Mouse (Mus musculus): ENCODE measurements around the gene Epb41l1.

DNA sequence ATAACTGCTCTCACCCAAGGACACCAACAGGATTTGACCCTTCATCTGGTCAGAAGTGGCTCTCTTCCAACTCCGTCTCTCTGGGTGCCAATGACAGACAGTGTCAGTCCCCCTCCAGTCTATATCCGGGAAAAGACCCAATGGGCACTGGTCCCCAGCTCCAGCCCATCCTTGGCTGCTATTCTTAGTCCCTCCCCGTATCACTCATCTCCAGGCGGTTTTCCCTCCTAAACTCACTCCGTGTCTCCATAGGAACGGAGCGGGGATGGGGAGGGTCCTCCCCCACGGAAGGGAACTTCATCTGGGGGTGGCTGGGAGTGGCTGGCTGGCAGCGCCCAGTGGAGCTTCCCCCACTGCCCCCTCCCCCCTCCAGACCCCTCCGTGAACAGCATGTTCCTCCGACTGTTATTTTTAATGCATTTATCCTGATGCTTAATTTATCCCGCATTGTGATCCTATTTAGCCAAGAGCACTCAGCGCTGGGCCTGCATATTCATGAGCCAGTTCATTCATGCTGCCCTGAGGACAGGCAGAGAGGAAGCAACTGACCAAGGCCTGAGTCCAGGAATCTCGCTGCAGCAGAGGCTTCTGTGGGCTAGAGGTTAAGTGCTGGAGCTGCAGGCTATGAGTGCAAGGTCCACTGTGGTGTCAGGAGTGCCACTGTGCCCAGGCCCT lies 164.2 kb downstream of the Epb41l1 start:
- no peak for TF ChIP-seq CTCF (IDR thresholded peaks at IDR 0.05; ENCODE audit: low read depth, low read length)
- no peak for TF ChIP-seq TAL1 (conservative IDR thresholded peaks at IDR 0.05; ENCODE audit: low read depth, low read length)
- no peak for TF ChIP-seq GATA1 (IDR thresholded peaks at IDR 0.05; ENCODE audit: borderline replicate concordance, low read length)
